Mouse (Mus musculus) liver, adult 2 months (tissue): ENCODE results near the gene Gse1. TPM values are rescaled to one million over a fixed set of nuclear protein-coding genes. Genes with fewer than 3 reads are reported as not detected.

Experiments
- DNase-seq: peaks from one replicate; pipeline ENCODE4 v3.0.0-alpha.2; 2011; ENCODE audit warnings: low read depth, low spot score; ENCODE audit errors: extremely low read depth
- H3K27ac ChIP-seq: fragments of 200-500 bp; replicated peaks from 2 replicates; pipeline ENCODE4 v1.5.1; 2012; ENCODE audit warnings: low read depth, mild to moderate bottlenecking, control low read depth, inconsistent platforms, low read length; ENCODE audit not compliant: insufficient read depth
- H3K27me3 ChIP-seq: fragments of 200-500 bp; 2 replicates; pipeline ENCODE4 v1.6.1; 2012; ENCODE audit warnings: mild to moderate bottlenecking, moderate library complexity, low read length, inconsistent platforms; ENCODE audit not compliant: control insufficient read depth, insufficient read depth
- H3K36me3 ChIP-seq: fragments of 200-500 bp; 2 replicates; pipeline ENCODE4 v1.6.1; 2012; ENCODE audit warnings: low read length, inconsistent platforms; ENCODE audit not compliant: control insufficient read depth, insufficient read depth
- H3K4me1 ChIP-seq: fragments of 200-500 bp; 2 replicates; pipeline ENCODE4 v1.6.1; 2011; ENCODE audit warnings: low read length; ENCODE audit not compliant: control insufficient read depth, insufficient read depth
- H3K4me3 ChIP-seq: fragments of 200-500 bp; 2 replicates; pipeline ENCODE4 v1.5.1; 2011; ENCODE audit warnings: low read depth, mild to moderate bottlenecking, control low read depth, low read length, moderate library complexity; ENCODE audit not compliant: insufficient read depth
- H3K79me2 ChIP-seq: fragments of 200-500 bp; 2 replicates; pipeline ENCODE4 v1.6.1; 2012; ENCODE audit warnings: inconsistent platforms, mild to moderate bottlenecking, low read length, moderate library complexity; ENCODE audit not compliant: control insufficient read depth, insufficient read depth
- H3K9ac ChIP-seq: fragments of 200-500 bp; 2 replicates; pipeline ENCODE4 v1.6.1; 2012; ENCODE audit warnings: low read depth, mild to moderate bottlenecking, control low read depth, inconsistent platforms, low read length
- CTCF ChIP-seq: fragments of 200-500 bp; IDR thresholded peaks from 2 replicates; pipeline ENCODE4 v1.5.1; 2011; ENCODE audit warnings: low read depth, low read length, control low read depth
- POLR2A ChIP-seq: fragments of 200-500 bp; IDR thresholded peaks from 2 replicates; pipeline ENCODE4 v1.6.1; 2011; ENCODE audit warnings: low read length, control low read depth; ENCODE audit not compliant: insufficient read depth; ENCODE audit errors: extremely low read depth
- WGBS: fragments of 180-500 bp; shearing (Covaris S2); methylation state at CpG from one replicate; pipeline ENCODE4 v1.1.7; 2018; 5-methylcytosine and 5-hydroxymethylcytosine counted together
- polyA plus RNA-seq: library from polyadenylated mRNA; depleted of rRNA; stranded (reverse); fragments of >200 nt; gene quantifications from 2 replicates; pipeline ENCODE4 v1.2.3, GENCODE M21; 2012
- total RNA-seq: library from RNA; depleted of rRNA; stranded (reverse); fragments of >200 nt; gene quantifications from 2 replicates; pipeline ENCODE4 v1.2.3, GENCODE M21; 2014

The Gse1 gene
- total and polyA plus RNA-seq, 2 experiments: 2.6 to 10.0 TPM

GRCm38 (mm10) chr8:120561539-120562435, 333.5 kb downstream of the Gse1 start:
- Histone ChIP-seq H3K4me3 (no peak overlapping the region), H3K36me3 (no peaks in the 10 kb centered on the region), H3K27me3 (no peaks in the 10 kb centered on the region), H3K9ac (no peak overlapping the region), H3K27ac (no peak overlapping the region), H3K4me1 (peaks cover 3% of the 10 kb centered on the region), H3K79me2 (peaks cover 11% of the 10 kb centered on the region)
- WGBS: 83% methylated on average over 22 of the region's 22 CpGs
- TF ChIP-seq CTCF (peak; percentile 60), POLR2A (no peak)
- DNase-seq: no peak

DNA sequence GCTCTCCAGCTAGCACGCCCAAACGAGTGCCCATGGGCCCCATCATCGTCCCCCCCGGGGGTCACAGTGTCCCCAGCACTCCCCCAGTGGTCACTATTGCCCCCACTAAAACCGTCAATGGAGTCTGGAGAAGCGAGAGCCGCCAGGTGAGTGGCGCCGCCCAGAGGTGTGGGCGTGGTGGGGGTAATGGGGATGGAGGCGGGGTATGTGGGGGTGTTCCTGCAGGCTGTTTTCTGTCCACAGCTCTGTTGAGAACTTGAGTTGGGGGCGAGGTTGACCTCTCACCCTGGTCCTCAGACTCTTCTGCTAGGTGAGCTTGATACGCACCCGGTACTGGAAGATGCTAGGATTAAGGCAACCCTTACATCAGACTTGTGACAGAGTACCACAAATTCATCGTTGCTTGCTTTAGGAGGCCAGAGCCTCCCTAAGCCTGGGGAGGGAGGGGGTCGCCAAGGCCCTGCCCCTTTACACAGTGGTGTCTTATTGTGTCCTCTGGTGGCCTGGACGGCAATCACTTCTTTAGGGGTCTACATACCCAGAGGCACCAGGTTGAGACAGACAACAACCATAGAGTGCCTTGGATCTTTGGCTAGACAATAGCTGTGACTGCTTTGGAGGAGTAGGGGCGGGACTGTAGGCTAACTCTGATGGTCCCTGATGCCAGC, 334.6 kb downstream of the Gse1 start:
- TF ChIP-seq CTCF (no peak), POLR2A (no peak)
- Histone ChIP-seq H3K27ac (no peak overlapping the region), H3K27me3 (no peaks in the 10 kb centered on the region), H3K79me2 (peaks cover 9% of the 10 kb centered on the region), H3K4me1 (peaks cover 3% of the 10 kb centered on the region), H3K36me3 (no peaks in the 10 kb centered on the region), H3K4me3 (no peak overlapping the region), H3K9ac (no peak overlapping the region)
- no peak for DNase-seq
- 93% methylated on average over 18 of the region's 18 CpGs for WGBS

DNA sequence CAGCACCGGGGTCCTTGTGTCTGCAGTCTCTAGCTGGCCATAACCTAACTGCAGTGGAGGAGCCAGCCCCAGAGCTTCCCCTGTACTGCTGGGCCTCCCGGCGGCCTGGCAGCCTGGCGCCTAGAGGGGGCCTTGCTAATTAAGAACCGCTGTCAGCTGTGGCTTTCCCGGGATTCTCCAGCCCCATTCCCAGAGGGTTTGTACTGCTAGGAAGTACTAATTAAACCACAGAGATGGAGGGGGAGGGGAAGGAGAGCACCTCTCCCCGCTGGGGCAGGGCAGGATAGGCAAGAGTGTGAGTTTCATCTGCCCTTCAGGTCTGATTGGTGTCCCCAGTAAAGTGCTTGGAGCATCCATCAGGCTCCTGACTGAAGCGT, 335.1 kb downstream of the Gse1 start:
- 71% methylated on average over 8 of the region's 8 CpGs for WGBS
- H3K36me3 ChIP-seq: no peaks in the 10 kb centered on the region; the same call in 1 of the 2 replicates
- peaks cover 3% of the 10 kb centered on the region for H3K4me1 ChIP-seq
- no peak for DNase-seq
- peaks cover 9% of the 10 kb centered on the region for H3K79me2 ChIP-seq
- no peak for TF ChIP-seq CTCF
- TF ChIP-seq POLR2A: no peak
- H3K4me3 ChIP-seq: no peak overlapping the region
- H3K27ac ChIP-seq: peak overlapping the region; percentile 33; the same call in 1 of the 2 replicates
- H3K9ac ChIP-seq: no peak overlapping the region
- H3K27me3 ChIP-seq: no peaks in the 10 kb centered on the region

DNA sequence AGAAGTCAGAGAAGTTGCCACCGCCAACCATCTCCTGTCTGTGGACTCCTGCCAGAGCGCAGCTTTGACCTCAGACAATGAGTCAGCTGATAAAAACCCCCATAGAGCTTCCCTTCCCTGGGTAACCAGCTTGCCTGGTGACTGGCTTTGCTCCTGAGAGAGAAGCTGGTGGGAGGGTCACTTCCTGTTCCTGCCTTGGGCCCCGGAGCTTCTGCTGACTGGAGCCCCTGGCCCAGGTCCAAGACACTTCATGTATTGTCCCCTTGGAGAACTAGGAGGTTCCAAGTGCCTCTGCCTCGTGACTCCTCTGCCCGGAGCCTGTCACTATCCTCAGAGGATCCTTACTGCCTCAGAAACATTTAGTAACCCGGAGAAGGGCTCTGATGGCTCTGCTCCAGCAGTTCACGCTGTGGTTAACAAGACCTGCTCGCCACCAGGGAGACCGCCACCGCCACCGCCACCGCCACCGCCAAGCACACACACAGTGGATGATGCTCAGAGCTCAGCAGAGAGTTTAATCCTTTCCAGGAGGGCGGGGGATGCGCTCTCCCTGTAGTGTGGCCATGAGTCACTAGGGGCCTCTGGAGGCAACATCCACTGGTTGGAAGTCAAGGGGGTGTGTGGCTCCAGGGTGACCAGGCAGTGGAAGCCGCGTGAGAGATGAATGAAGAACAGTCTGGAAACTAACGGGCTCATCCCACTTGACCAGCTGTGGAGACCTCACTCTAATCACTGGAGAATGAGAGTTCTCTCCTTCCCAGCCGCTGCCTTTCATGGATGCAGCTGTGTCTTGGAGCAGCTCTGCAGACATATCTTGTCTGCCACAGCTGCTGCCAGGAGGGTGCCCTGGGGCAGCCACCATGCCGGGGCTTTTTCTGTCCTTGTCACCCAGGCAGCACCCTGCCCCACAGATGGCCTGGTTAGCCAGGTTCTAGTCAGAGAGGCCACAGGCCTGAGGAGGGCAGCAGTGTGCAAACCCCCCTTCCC, 335.9 kb downstream of the Gse1 start:
- no peaks in the 10 kb centered on the region for H3K27me3 ChIP-seq
- 0 out of 2 replicates have a peak overlapping the region, but pooled peaks have one; percentile 25 for H3K9ac ChIP-seq
- no peak overlapping the region for H3K27ac ChIP-seq
- no peak overlapping the region for H3K4me3 ChIP-seq
- H3K36me3 ChIP-seq: peaks cover 3% of the 10 kb centered on the region; the same call in 1 of the 2 replicates
- WGBS: 60% methylated on average over 20 of the region's 20 CpGs
- DNase-seq: peak; percentile 60
- TF ChIP-seq CTCF: no peak
- TF ChIP-seq POLR2A: no peak
- H3K79me2 ChIP-seq: peaks cover 9% of the 10 kb centered on the region
- H3K4me1 ChIP-seq: peaks cover 3% of the 10 kb centered on the region

- 0 out of 2 replicates have a peak, but pooled peaks cover 1% of the 10 kb centered on the region for H3K4me1 ChIP-seq
- H3K36me3 ChIP-seq: peaks cover 3% of the 10 kb centered on the region; the same call in 1 of the 2 replicates
- TF ChIP-seq CTCF (no peak), POLR2A (no peak)
- H3K27ac ChIP-seq: no peak overlapping the region
- H3K9ac ChIP-seq: no peak overlapping the region
- H3K4me3 ChIP-seq: no peak overlapping the region
- DNase-seq: no peak
- peaks cover 4% of the 10 kb centered on the region for H3K79me2 ChIP-seq
- H3K27me3 ChIP-seq: no peaks in the 10 kb centered on the region
- WGBS: 81% methylated on average over 7 of the region's 7 CpGs
Observed at GRCm38 (mm10) chr8:120565151-120565711, 337.0 kb downstream of the Gse1 start.
